Mouse (Mus musculus) MEL (cell line): ENCODE data around the gene Rbm38. TPM values are rescaled to one million over a fixed set of nuclear protein-coding genes. Genes with fewer than 3 reads are reported as not detected.

Source experiments
- DNase-seq: peaks from one replicate; pipeline ENCODE4 v3.0.0; 2011; ENCODE audit warnings: low read depth, low spot score
- H3K27ac ChIP-seq: 2 replicates; pipeline ENCODE4 v1.5.1; 2012; ENCODE audit warnings: low read depth, mild to moderate bottlenecking, control low read depth, low read length, moderate library complexity; ENCODE audit not compliant: control insufficient read depth
- H3K27me3 ChIP-seq, 2 experiments: fragments of 150-350 bp in 1 of 2; sonication (generic) in 1 of 2; 2 replicates each; pipeline ENCODE4 v1.6.1; 2012; ENCODE audit warnings: low read length in 2 of 2, mild to moderate bottlenecking in 2 of 2, improper control_type of control experiment in 1 of 2, moderate library complexity in 1 of 2; ENCODE audit not compliant: insufficient read depth in 2 of 2, control insufficient read depth in 1 of 2
- H3K36me3 ChIP-seq, 2 experiments: 2 replicates each; pipeline ENCODE4 v1.6.1; 2012 to 2014; ENCODE audit warnings: low read length in 2 of 2, improper control_type of control experiment in 1 of 2, inconsistent platforms in 1 of 2, mild to moderate bottlenecking in 1 of 2; ENCODE audit not compliant: insufficient read depth in 2 of 2, control insufficient read depth in 1 of 2
- H3K4me1 ChIP-seq, 2 experiments: fragments of 150-350 bp in 1 of 2; sonication (generic) in 1 of 2; 2 replicates each; pipeline ENCODE4 v1.6.1; 2012; ENCODE audit warnings: low read length in 2 of 2, improper control_type of control experiment in 1 of 2, mild to moderate bottlenecking in 1 of 2; ENCODE audit not compliant: insufficient read depth in 2 of 2, control insufficient read depth in 1 of 2
- H3K4me3 ChIP-seq, 2 experiments: fragments of 150-350 bp in 1 of 2; sonication (generic) in 1 of 2; 2 replicates each; pipeline ENCODE4 v1.5.1; 2012; ENCODE audit warnings: low read depth in 2 of 2, low read length in 2 of 2, mild to moderate bottlenecking in 2 of 2, moderate library complexity in 2 of 2, control low read depth in 1 of 2, improper control_type of control experiment in 1 of 2; ENCODE audit not compliant: control insufficient read depth in 1 of 2, insufficient read depth in 1 of 2
- H3K79me2 ChIP-seq: 2 replicates; pipeline ENCODE4 v1.6.1; 2012; ENCODE audit warnings: mild to moderate bottlenecking, low read length, moderate library complexity; ENCODE audit not compliant: control insufficient read depth, poor library complexity, insufficient read depth
- H3K9ac ChIP-seq: 2 replicates; pipeline ENCODE4 v1.6.1; 2012; ENCODE audit warnings: low read depth, mild to moderate bottlenecking, control low read depth, low read length, moderate library complexity; ENCODE audit not compliant: control insufficient read depth, poor library complexity, severe bottlenecking
- H3K9me3 ChIP-seq: fragments of 150-350 bp; sonication (generic); replicated peaks from 2 replicates; pipeline ENCODE4 v1.6.1; 2012; ENCODE audit warnings: mild to moderate bottlenecking, low read length, improper control_type of control experiment, moderate library complexity; ENCODE audit not compliant: insufficient read depth
- BHLHE40 ChIP-seq: IDR thresholded peaks from 2 replicates; pipeline ENCODE4 v1.6.1; 2012; ENCODE audit warnings: low read depth, mild to moderate bottlenecking, inconsistent platforms, low read length, improper control_type of control experiment, borderline replicate concordance
- CHD1 ChIP-seq: IDR thresholded peaks from 2 replicates; pipeline ENCODE4 v1.6.1; 2012; ENCODE audit warnings: low read depth, mild to moderate bottlenecking, inconsistent platforms, low read length, improper control_type of control experiment
- CHD2 ChIP-seq: IDR thresholded peaks from 2 replicates; pipeline ENCODE4 v1.6.1; 2011; ENCODE audit warnings: low read length, improper control_type of control experiment
- CTCF ChIP-seq, 3 experiments: IDR thresholded peaks in 2 of 3; conservative IDR thresholded peaks in 1 of 3; 2 replicates each; pipeline ENCODE4 v1.5.1; 2011 to 2012; ENCODE audit warnings: low read length in 3 of 3, low read depth in 2 of 3, mild to moderate bottlenecking in 2 of 3, improper control_type of control experiment in 1 of 3, inconsistent platforms in 1 of 3, mixed read lengths in 1 of 3, moderate library complexity in 1 of 3; ENCODE audit not compliant: control insufficient read depth in 1 of 3, insufficient read depth in 1 of 3, poor library complexity in 1 of 3, severe bottlenecking in 1 of 3
- ELF1 ChIP-seq: IDR thresholded peaks from 2 replicates; pipeline ENCODE4 v1.6.1; 2014; ENCODE audit warnings: low read depth, mild to moderate bottlenecking, inconsistent platforms, low read length, improper control_type of control experiment, moderate library complexity
- EP300 ChIP-seq, 2 experiments: IDR thresholded peaks; 2 replicates each; pipeline ENCODE4 v1.6.1; 2011; ENCODE audit warnings: improper control_type of control experiment in 2 of 2, low read length in 2 of 2, low read depth in 1 of 2, mild to moderate bottlenecking in 1 of 2
- GABPA ChIP-seq: IDR thresholded peaks from 2 replicates; pipeline ENCODE4 v1.6.1; 2012; ENCODE audit warnings: low read depth, mild to moderate bottlenecking, inconsistent platforms, low read length, improper control_type of control experiment, moderate library complexity
- GATA1 ChIP-seq: IDR thresholded peaks from 2 replicates; pipeline ENCODE4 v1.6.1; 2011; ENCODE audit warnings: low read depth, low read length, improper control_type of control experiment
- HCFC1 ChIP-seq: IDR thresholded peaks from 2 replicates; pipeline ENCODE4 v1.6.1; 2012; ENCODE audit warnings: low read depth, mild to moderate bottlenecking, inconsistent platforms, low read length, improper control_type of control experiment, moderate library complexity
- JUND ChIP-seq: IDR thresholded peaks from 2 replicates; pipeline ENCODE4 v1.6.1; 2011; ENCODE audit warnings: low read depth, mild to moderate bottlenecking, improper control_type of control experiment, low read length
- KAT2A ChIP-seq: conservative IDR thresholded peaks from 2 replicates; pipeline ENCODE4 v1.6.1; 2012; ENCODE audit warnings: low read depth, low read length, improper control_type of control experiment, inconsistent platforms
- MAX ChIP-seq: IDR thresholded peaks from 2 replicates; pipeline ENCODE4 v1.6.1; 2011; ENCODE audit warnings: low read length, improper control_type of control experiment
- MAZ ChIP-seq: IDR thresholded peaks from 2 replicates; pipeline ENCODE4 v1.6.1; 2012; ENCODE audit warnings: low read depth, mild to moderate bottlenecking, inconsistent platforms, low read length, improper control_type of control experiment
- MEF2A ChIP-seq: IDR thresholded peaks from 2 replicates; pipeline ENCODE4 v1.6.1; 2014; ENCODE audit warnings: low read depth, mild to moderate bottlenecking, inconsistent platforms, low read length, improper control_type of control experiment; ENCODE audit not compliant: poor library complexity, insufficient replicate concordance, severe bottlenecking; ENCODE audit errors: extremely low read depth
- MXI1 ChIP-seq: IDR thresholded peaks from 2 replicates; pipeline ENCODE4 v1.6.1; 2011; ENCODE audit warnings: mild to moderate bottlenecking, low read depth, low read length, improper control_type of control experiment
- MYB ChIP-seq: IDR thresholded peaks from 2 replicates; pipeline ENCODE4 v1.6.1; 2011; ENCODE audit warnings: mild to moderate bottlenecking, low read depth, low read length, improper control_type of control experiment
- MYC ChIP-seq: IDR thresholded peaks from 2 replicates; pipeline ENCODE4 v1.6.1; 2011; ENCODE audit warnings: low read depth, mild to moderate bottlenecking, low read length, improper control_type of control experiment, moderate library complexity
- NELFE ChIP-seq: IDR thresholded peaks from 2 replicates; pipeline ENCODE4 v1.6.1; 2011; ENCODE audit warnings: low read depth, low read length, improper control_type of control experiment
- NRF1 ChIP-seq: IDR thresholded peaks from 2 replicates; pipeline ENCODE4 v1.6.1; 2014; ENCODE audit warnings: low read depth, mild to moderate bottlenecking, inconsistent platforms, low read length, improper control_type of control experiment, moderate library complexity; ENCODE audit not compliant: poor library complexity, insufficient read depth, severe bottlenecking
- POLR2A ChIP-seq, 2 experiments: IDR thresholded peaks; 2 replicates each; pipeline ENCODE4 v1.6.1; 2011 to 2012; ENCODE audit warnings: low read length in 2 of 2, mild to moderate bottlenecking in 2 of 2, control low read depth in 1 of 2, improper control_type of control experiment in 1 of 2, low read depth in 1 of 2, moderate library complexity in 1 of 2; ENCODE audit not compliant: control insufficient read depth in 1 of 2, insufficient read depth in 1 of 2, poor library complexity in 1 of 2
- POLR2AphosphoS2 ChIP-seq: IDR thresholded peaks from 2 replicates; pipeline ENCODE4 v1.6.1; 2011; ENCODE audit warnings: low read length, improper control_type of control experiment
- POLR2AphosphoS5 ChIP-seq: IDR thresholded peaks from 2 replicates; pipeline ENCODE4 v1.6.1; 2012; ENCODE audit warnings: low read depth, borderline replicate concordance, mild to moderate bottlenecking, inconsistent platforms, low read length, moderate library complexity, mixed read lengths
- RCOR1 ChIP-seq: IDR thresholded peaks from 2 replicates; pipeline ENCODE4 v1.6.1; 2012; ENCODE audit warnings: low read depth, mild to moderate bottlenecking, inconsistent platforms, low read length, improper control_type of control experiment
- TAL1 ChIP-seq: IDR thresholded peaks from 2 replicates; pipeline ENCODE4 v1.6.1; 2012; ENCODE audit warnings: mild to moderate bottlenecking, inconsistent platforms, low read length, moderate library complexity, mixed read lengths
- TBP ChIP-seq: IDR thresholded peaks from 2 replicates; pipeline ENCODE4 v1.8.0; 2011; ENCODE audit warnings: low read depth, low read length, improper control_type of control experiment
- USF1 ChIP-seq: IDR thresholded peaks from 2 replicates; pipeline ENCODE4 v1.6.1; 2014; ENCODE audit warnings: low read depth, mild to moderate bottlenecking, inconsistent platforms, low read length, improper control_type of control experiment, moderate library complexity
- ZC3H11A ChIP-seq: IDR thresholded peaks from 2 replicates; pipeline ENCODE4 v1.6.1; 2012; ENCODE audit warnings: low read depth, mild to moderate bottlenecking, inconsistent platforms, low read length, improper control_type of control experiment
- ZKSCAN1 ChIP-seq: IDR thresholded peaks from 2 replicates; pipeline ENCODE4 v1.6.1; 2012; ENCODE audit warnings: low read depth, mild to moderate bottlenecking, inconsistent platforms, low read length, improper control_type of control experiment, moderate library complexity
- polyA plus RNA-seq, 2 experiments: library from polyadenylated mRNA; stranded (reverse) in 1 of 2; unstranded in 1 of 2; fragments of >175 nt in 1 of 2; fragments of >200 nt in 1 of 2; gene quantifications; 2 replicates each; pipeline versions ENCODE4 v1.2.1 to v1.2.4; 2012; ENCODE audit warnings: low replicate concordance in 2 of 2, low read depth in 1 of 2; ENCODE audit not compliant: insufficient read length in 2 of 2, insufficient read depth in 1 of 2, missing spikeins in 1 of 2
- total RNA-seq: library from RNA; depleted of rRNA; stranded (reverse); fragments of 300-350 nt; gene quantifications from 2 replicates; pipeline ENCODE4 v1.2.3, GENCODE M21; 2012

Gene Rbm38
- total and polyA plus RNA-seq, 3 experiments = 39.0 to 207 TPM; not detected in 1

DNA sequence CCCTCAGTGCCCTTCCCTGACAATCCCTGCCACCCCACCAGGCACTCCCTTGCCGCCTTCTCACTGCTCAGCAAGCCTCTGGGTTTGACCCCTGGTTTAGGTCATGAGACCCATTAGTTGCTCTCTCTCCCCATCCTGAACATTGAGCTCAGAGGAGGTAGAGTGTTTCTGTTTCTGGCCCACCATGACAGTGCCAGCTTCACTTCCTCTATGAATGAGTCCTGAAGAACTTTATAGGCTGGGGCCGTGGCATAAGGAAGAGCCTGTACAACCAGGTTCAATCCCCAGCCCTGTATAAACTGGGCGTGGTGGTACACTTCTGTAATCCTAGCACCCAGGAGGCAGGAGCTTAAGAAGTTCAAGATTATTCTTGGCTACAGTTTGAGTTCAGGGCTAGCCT lies 20.5 kb downstream of the Rbm38 start:
- Histone ChIP-seq H3K27ac (no peak overlapping the region), H3K36me3 (peaks cover 0 to 26% of the 10 kb centered on the region in 2 experiments; a peak in 2 of 4 replicates), H3K4me3 (no peak overlapping the region), H3K4me1 (peaks cover 25 to 38% of the 10 kb centered on the region in 2 experiments), H3K27me3 (no peaks in the 10 kb centered on the region), H3K9ac (no peak overlapping the region), H3K79me2 (no peaks in the 10 kb centered on the region), H3K9me3 (no peaks in the 10 kb centered on the region)
- DNase-seq = no peak
- TF ChIP-seq CTCF (IDR thresholded peaks at IDR 0.05 in 2 of 3, conservative IDR thresholded peaks at IDR 0.05 in 1 of 3; ENCODE audit: control insufficient read depth in 1 of 3, insufficient read depth in 1 of 3, low read depth in 2 of 3, low read length in 3 of 3, poor library complexity in 1 of 3, severe bottlenecking in 1 of 3) (no peak), BHLHE40 (no peak), TBP (no peak), MAZ (no peak), MYC (no peak), EP300 (IDR thresholded peaks at IDR 0.05; ENCODE audit: low read depth in 1 of 2, low read length in 2 of 2) (no peak), MEF2A (no peak), TAL1 (no peak), KAT2A (no peak), POLR2A (IDR thresholded peaks at IDR 0.05; ENCODE audit: control insufficient read depth in 1 of 2, insufficient read depth in 1 of 2, low read depth in 1 of 2, low read length in 2 of 2, poor library complexity in 1 of 2) (no peak), HCFC1 (no peak), NRF1 (no peak), JUND (no peak), CHD2 (no peak), ZC3H11A (no peak), MXI1 (no peak), POLR2AphosphoS2 (no peak), MAX (no peak), MYB (no peak)

DNA sequence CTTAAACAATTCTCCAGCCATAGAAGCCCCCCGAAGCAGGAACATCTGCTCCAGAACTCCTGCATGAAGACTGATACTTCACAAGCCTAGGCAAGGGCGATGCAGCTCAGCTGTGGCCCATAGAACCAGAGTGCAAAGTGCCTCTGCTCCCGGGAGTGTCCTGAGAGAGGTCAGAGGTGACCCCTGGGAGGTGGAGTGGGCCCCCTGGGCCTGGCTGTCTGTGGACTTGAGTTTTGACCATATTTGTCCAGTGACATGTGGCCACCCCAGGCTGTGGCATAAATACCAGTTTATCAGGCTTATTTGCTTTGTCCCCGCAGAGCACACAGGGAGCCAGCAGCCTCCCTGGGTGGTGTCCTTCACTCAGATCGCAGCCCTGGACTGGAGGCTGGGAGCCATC lies 20.9 kb downstream of the Rbm38 start:
- peaks cover 20 to 35% of the 10 kb centered on the region in 2 experiments for H3K4me1 ChIP-seq
- peaks cover 0 to 23% of the 10 kb centered on the region in 2 experiments; a peak in 2 of 4 replicates for H3K36me3 ChIP-seq
- no peak for TF ChIP-seq ELF1
- no peak for TF ChIP-seq EP300 (IDR thresholded peaks at IDR 0.05; ENCODE audit: low read depth in 1 of 2, low read length in 2 of 2)
- no peak for TF ChIP-seq USF1
- no peak for TF ChIP-seq MYB
- no peak for TF ChIP-seq MEF2A
- no peak for TF ChIP-seq KAT2A
- no peak for TF ChIP-seq MYC
- no peak for TF ChIP-seq POLR2A (IDR thresholded peaks at IDR 0.05; ENCODE audit: control insufficient read depth in 1 of 2, insufficient read depth in 1 of 2, low read depth in 1 of 2, low read length in 2 of 2, poor library complexity in 1 of 2)
- no peak for TF ChIP-seq ZKSCAN1
- no peak for TF ChIP-seq POLR2AphosphoS5
- TF ChIP-seq GABPA = no peak
- no peak for TF ChIP-seq CHD1
- TF ChIP-seq POLR2AphosphoS2 = no peak
- TF ChIP-seq NELFE = no peak
- no peak for TF ChIP-seq GATA1
- no peak for TF ChIP-seq RCOR1
- TF ChIP-seq TBP = no peak
- no peak for TF ChIP-seq MAZ
- no peak for TF ChIP-seq CHD2
- no peak for TF ChIP-seq BHLHE40
- H3K79me2 ChIP-seq = no peaks in the 10 kb centered on the region
- DNase-seq = no peak
- H3K4me3 ChIP-seq = no peak overlapping the region
- H3K9ac ChIP-seq = no peak overlapping the region
- no peak overlapping the region for H3K27ac ChIP-seq
- no peaks in the 10 kb centered on the region for H3K27me3 ChIP-seq
- H3K9me3 ChIP-seq = no peaks in the 10 kb centered on the region
